Mouse (Mus musculus) B cell, adult 67 days (primary cell): ENCODE measurements around the gene Pot1b. TPM values are rescaled to one million over a fixed set of nuclear protein-coding genes. Genes with fewer than 3 reads are reported as not detected.

ENCODE experiments used
- total RNA-seq, 2 experiments: library from RNA; stranded (reverse); gene quantifications; 4 replicates each; pipeline ENCODE4 v1.2.4; 2023

Gene Pot1b
- total RNA-seq: 10 to 100 TPM; 37.8 to 38.2 TPM

DNA sequence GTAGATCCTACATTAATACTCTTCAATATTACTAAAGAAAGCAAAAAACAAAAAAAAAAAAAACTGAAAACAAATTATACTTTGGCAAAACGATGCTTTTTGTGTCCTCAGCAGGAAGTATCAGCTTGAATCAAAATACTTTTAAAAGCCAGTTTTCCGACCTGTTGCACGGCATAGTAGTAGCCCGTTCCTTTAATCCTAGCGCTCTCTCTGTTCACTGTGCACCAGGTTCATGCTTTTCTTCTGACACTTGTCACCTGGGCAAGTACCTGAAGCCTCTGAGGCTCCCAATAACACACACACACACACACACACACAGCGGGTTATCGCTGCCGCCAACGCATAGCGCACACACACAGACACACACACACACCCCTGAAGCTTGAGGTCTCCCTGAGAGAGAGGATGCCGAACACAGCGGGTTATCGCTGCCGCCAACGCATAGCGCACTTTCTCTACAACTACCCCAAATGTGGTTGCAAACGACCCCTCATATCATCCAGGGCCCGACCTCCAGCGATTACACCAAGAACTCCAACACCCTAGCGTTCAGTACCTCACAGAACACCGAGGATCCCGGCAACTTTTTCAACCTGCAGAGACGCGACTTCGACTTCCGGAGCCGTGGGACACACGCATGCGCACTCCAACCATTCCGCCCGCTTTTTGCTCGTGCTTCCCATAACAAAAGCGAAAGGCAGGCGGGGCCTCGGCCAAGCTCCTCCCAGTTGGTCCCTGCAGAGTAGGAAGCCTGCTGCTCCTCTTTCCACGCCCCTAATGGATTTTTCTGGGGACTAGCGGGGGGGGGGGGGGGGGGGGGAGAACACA, at the start of gene Pot1b:
Gene Pot1b (minus strand): TSS at position 645 of the 828 bp plus-strand sequence.

GRCm38 (mm10) chr17:55749786-55750185, 37.4 kb upstream of the Pot1b start, which contains the start of gene Adgre4:
Gene Adgre4, plus strand, starts transcription at chr17:55749984.

GRCm38 (mm10) chr17:55625092-55625491, 87.3 kb downstream of the Pot1b start, which contains the start of gene Vmn2r118:
Gene Vmn2r118, minus strand, starts transcription at chr17:55625192.

Other genes with a start within 250 kb of the Pot1b start
- gene Vmn2r118, start 87.4 kb downstream of the Pot1b start, total RNA-seq: not detected
- gene Adgre4, start 37.4 kb upstream of the Pot1b start, total RNA-seq: 1 to 10 TPM in 1 of 2 experiments, under 1 TPM in 1; 0.47 to 1.6 TPM
- gene Zfp119a, start 166.3 kb upstream of the Pot1b start, total RNA-seq: 10 to 100 TPM; 10.6 to 15.7 TPM
- 10 to 100 TPM; 22.5 to 26.0 TPM for gene Zfp959, start 179.5 kb upstream of the Pot1b start, total RNA-seq
- 1 to 10 TPM; 5.8 to 7.4 TPM for gene Zfp119b, start 236.9 kb upstream of the Pot1b start, total RNA-seq
- 10 to 100 TPM; 14.8 to 16.0 TPM for gene Ebi3, start 240.0 kb upstream of the Pot1b start, total RNA-seq
- 10 to 100 TPM; 50.3 to 58.0 TPM for gene Yju2, start 246.5 kb upstream of the Pot1b start, total RNA-seq